Mouse (Mus musculus) MEL (cell line): ENCODE measurements at regions not wholly inside any gene's neighbourhood (a gene's known extent, or its start where the extent isn't known, plus 50 kb on each side); places are given as distances from the start of the nearest gene placed in this dataset.

Source experiments
- DNase-seq: peaks from one replicate; pipeline ENCODE4 v3.0.0; 2011; ENCODE audit warnings: low read depth, low spot score
- H3K27ac ChIP-seq: 2 replicates; pipeline ENCODE4 v1.5.1; 2012; ENCODE audit warnings: low read depth, mild to moderate bottlenecking, control low read depth, low read length, moderate library complexity; ENCODE audit not compliant: control insufficient read depth
- H3K27me3 ChIP-seq, 2 experiments: fragments of 150-350 bp in 1 of 2; sonication (generic) in 1 of 2; 2 replicates each; pipeline ENCODE4 v1.6.1; 2012; ENCODE audit warnings: low read length in 2 of 2, mild to moderate bottlenecking in 2 of 2, improper control_type of control experiment in 1 of 2, moderate library complexity in 1 of 2; ENCODE audit not compliant: insufficient read depth in 2 of 2, control insufficient read depth in 1 of 2
- H3K36me3 ChIP-seq, 2 experiments: 2 replicates each; pipeline ENCODE4 v1.6.1; 2012 to 2014; ENCODE audit warnings: low read length in 2 of 2, improper control_type of control experiment in 1 of 2, inconsistent platforms in 1 of 2, mild to moderate bottlenecking in 1 of 2; ENCODE audit not compliant: insufficient read depth in 2 of 2, control insufficient read depth in 1 of 2
- H3K4me1 ChIP-seq, 2 experiments: fragments of 150-350 bp in 1 of 2; sonication (generic) in 1 of 2; 2 replicates each; pipeline ENCODE4 v1.6.1; 2012; ENCODE audit warnings: low read length in 2 of 2, improper control_type of control experiment in 1 of 2, mild to moderate bottlenecking in 1 of 2; ENCODE audit not compliant: insufficient read depth in 2 of 2, control insufficient read depth in 1 of 2
- H3K4me3 ChIP-seq, 2 experiments: fragments of 150-350 bp in 1 of 2; sonication (generic) in 1 of 2; 2 replicates each; pipeline ENCODE4 v1.5.1; 2012; ENCODE audit warnings: low read depth in 2 of 2, low read length in 2 of 2, mild to moderate bottlenecking in 2 of 2, moderate library complexity in 2 of 2, control low read depth in 1 of 2, improper control_type of control experiment in 1 of 2; ENCODE audit not compliant: control insufficient read depth in 1 of 2, insufficient read depth in 1 of 2
- H3K79me2 ChIP-seq: 2 replicates; pipeline ENCODE4 v1.6.1; 2012; ENCODE audit warnings: mild to moderate bottlenecking, low read length, moderate library complexity; ENCODE audit not compliant: control insufficient read depth, poor library complexity, insufficient read depth
- H3K9ac ChIP-seq: 2 replicates; pipeline ENCODE4 v1.6.1; 2012; ENCODE audit warnings: low read depth, mild to moderate bottlenecking, control low read depth, low read length, moderate library complexity; ENCODE audit not compliant: control insufficient read depth, poor library complexity, severe bottlenecking
- H3K9me3 ChIP-seq: fragments of 150-350 bp; sonication (generic); replicated peaks from 2 replicates; pipeline ENCODE4 v1.6.1; 2012; ENCODE audit warnings: mild to moderate bottlenecking, low read length, improper control_type of control experiment, moderate library complexity; ENCODE audit not compliant: insufficient read depth
- BHLHE40 ChIP-seq: IDR thresholded peaks from 2 replicates; pipeline ENCODE4 v1.6.1; 2012; ENCODE audit warnings: low read depth, mild to moderate bottlenecking, inconsistent platforms, low read length, improper control_type of control experiment, borderline replicate concordance
- CTCF ChIP-seq, 3 experiments: IDR thresholded peaks in 2 of 3; conservative IDR thresholded peaks in 1 of 3; 2 replicates each; pipeline ENCODE4 v1.5.1; 2011 to 2012; ENCODE audit warnings: low read length in 3 of 3, low read depth in 2 of 3, mild to moderate bottlenecking in 2 of 3, improper control_type of control experiment in 1 of 3, inconsistent platforms in 1 of 3, mixed read lengths in 1 of 3, moderate library complexity in 1 of 3; ENCODE audit not compliant: control insufficient read depth in 1 of 3, insufficient read depth in 1 of 3, poor library complexity in 1 of 3, severe bottlenecking in 1 of 3
- EP300 ChIP-seq, 2 experiments: IDR thresholded peaks; 2 replicates each; pipeline ENCODE4 v1.6.1; 2011; ENCODE audit warnings: improper control_type of control experiment in 2 of 2, low read length in 2 of 2, low read depth in 1 of 2, mild to moderate bottlenecking in 1 of 2
- ETS1 ChIP-seq: IDR thresholded peaks from 2 replicates; pipeline ENCODE4 v1.6.1; 2012; ENCODE audit warnings: low read depth, mild to moderate bottlenecking, inconsistent platforms, low read length, improper control_type of control experiment, moderate library complexity
- GATA1 ChIP-seq: IDR thresholded peaks from 2 replicates; pipeline ENCODE4 v1.6.1; 2011; ENCODE audit warnings: low read depth, low read length, improper control_type of control experiment
- MAFK ChIP-seq: IDR thresholded peaks from 2 replicates; pipeline ENCODE4 v1.6.1; 2011; ENCODE audit warnings: low read depth, mild to moderate bottlenecking, low read length, improper control_type of control experiment, borderline replicate concordance
- MAZ ChIP-seq: IDR thresholded peaks from 2 replicates; pipeline ENCODE4 v1.6.1; 2012; ENCODE audit warnings: low read depth, mild to moderate bottlenecking, inconsistent platforms, low read length, improper control_type of control experiment
- MEF2A ChIP-seq: IDR thresholded peaks from 2 replicates; pipeline ENCODE4 v1.6.1; 2014; ENCODE audit warnings: low read depth, mild to moderate bottlenecking, inconsistent platforms, low read length, improper control_type of control experiment; ENCODE audit not compliant: poor library complexity, insufficient replicate concordance, severe bottlenecking; ENCODE audit errors: extremely low read depth
- NRF1 ChIP-seq: IDR thresholded peaks from 2 replicates; pipeline ENCODE4 v1.6.1; 2014; ENCODE audit warnings: low read depth, mild to moderate bottlenecking, inconsistent platforms, low read length, improper control_type of control experiment, moderate library complexity; ENCODE audit not compliant: poor library complexity, insufficient read depth, severe bottlenecking
- POLR2A ChIP-seq, 2 experiments: IDR thresholded peaks; 2 replicates each; pipeline ENCODE4 v1.6.1; 2011 to 2012; ENCODE audit warnings: low read length in 2 of 2, mild to moderate bottlenecking in 2 of 2, control low read depth in 1 of 2, improper control_type of control experiment in 1 of 2, low read depth in 1 of 2, moderate library complexity in 1 of 2; ENCODE audit not compliant: control insufficient read depth in 1 of 2, insufficient read depth in 1 of 2, poor library complexity in 1 of 2
- RAD21 ChIP-seq: IDR thresholded peaks from 2 replicates; pipeline ENCODE4 v1.6.1; 2011; ENCODE audit warnings: mild to moderate bottlenecking, low read depth, low read length, improper control_type of control experiment
- RCOR1 ChIP-seq: IDR thresholded peaks from 2 replicates; pipeline ENCODE4 v1.6.1; 2012; ENCODE audit warnings: low read depth, mild to moderate bottlenecking, inconsistent platforms, low read length, improper control_type of control experiment
- SIN3A ChIP-seq: IDR thresholded peaks from 2 replicates; pipeline ENCODE4 v1.6.1; 2012; ENCODE audit warnings: low read length, improper control_type of control experiment, inconsistent platforms
- SMC3 ChIP-seq: IDR thresholded peaks from 2 replicates; pipeline ENCODE4 v1.6.1; 2011; ENCODE audit warnings: low read depth, low read length, improper control_type of control experiment
- TAL1 ChIP-seq: IDR thresholded peaks from 2 replicates; pipeline ENCODE4 v1.6.1; 2012; ENCODE audit warnings: mild to moderate bottlenecking, inconsistent platforms, low read length, moderate library complexity, mixed read lengths
- TBP ChIP-seq: IDR thresholded peaks from 2 replicates; pipeline ENCODE4 v1.8.0; 2011; ENCODE audit warnings: low read depth, low read length, improper control_type of control experiment
- TCF12 ChIP-seq: IDR thresholded peaks from 2 replicates; pipeline ENCODE4 v1.6.1; 2014; ENCODE audit warnings: low read depth, mild to moderate bottlenecking, inconsistent platforms, low read length, improper control_type of control experiment, moderate library complexity
- USF2 ChIP-seq, 2 experiments: IDR thresholded peaks; 2 replicates each; pipeline ENCODE4 v1.6.1; 2011 to 2012; ENCODE audit warnings: improper control_type of control experiment in 2 of 2, low read length in 2 of 2, borderline replicate concordance in 1 of 2, inconsistent platforms in 1 of 2, low read depth in 1 of 2, mild to moderate bottlenecking in 1 of 2; ENCODE audit not compliant: insufficient read depth in 1 of 2
- ZNF384 ChIP-seq: IDR thresholded peaks from 2 replicates; pipeline ENCODE4 v1.6.1; 2012; ENCODE audit warnings: low read depth, mild to moderate bottlenecking, inconsistent platforms, low read length, improper control_type of control experiment

GRCm38 (mm10) chr11:57583636-57584277 lies 61.5 kb upstream of the Galnt10 start:
- no peaks in the 10 kb centered on the region for H3K9me3 ChIP-seq
- H3K4me3 ChIP-seq = peak overlapping the region; percentile 15 to 26; a peak in 3 of 4 replicates
- H3K27ac ChIP-seq = no peak overlapping the region
- TF ChIP-seq EP300 (IDR thresholded peaks at IDR 0.05; ENCODE audit: low read depth in 1 of 2, low read length in 2 of 2) = peak; percentile 28 to 32; a peak in 2 of 4 replicates
- no peak for TF ChIP-seq SIN3A
- no peak for TF ChIP-seq SMC3
- no peak for TF ChIP-seq MAFK
- 0 out of 2 replicates have a peak, but pooled peaks have one; percentile 27 for TF ChIP-seq BHLHE40
- TF ChIP-seq GATA1 = peak; percentile 76
- no peak for TF ChIP-seq POLR2A (IDR thresholded peaks at IDR 0.05; ENCODE audit: control insufficient read depth in 1 of 2, insufficient read depth in 1 of 2, low read depth in 1 of 2, low read length in 2 of 2, poor library complexity in 1 of 2)
- TF ChIP-seq MEF2A = no peak
- 0 out of 2 replicates have a peak, but pooled peaks have one; percentile 13 for TF ChIP-seq ETS1
- TF ChIP-seq RCOR1 = peak; percentile 55
- peak; percentile 89 for TF ChIP-seq ZNF384
- TF ChIP-seq TAL1 = no peak
- TF ChIP-seq RAD21 = no peak
- TF ChIP-seq USF2 (IDR thresholded peaks at IDR 0.05; ENCODE audit: borderline replicate concordance in 1 of 2, insufficient read depth in 1 of 2, low read depth in 1 of 2, low read length in 2 of 2) = no peak
- H3K4me1 ChIP-seq = peaks cover 5 to 11% of the 10 kb centered on the region in 2 experiments
- peaks cover 0 to 7% of the 10 kb centered on the region in 2 experiments; a peak in 2 of 4 replicates for H3K36me3 ChIP-seq
- H3K27me3 ChIP-seq = no peaks in the 10 kb centered on the region
- DNase-seq = peak; percentile 66
- H3K9ac ChIP-seq = peak overlapping the region; percentile 8; the same call in 1 of the 2 replicates
- no peaks in the 10 kb centered on the region for H3K79me2 ChIP-seq

DNA sequence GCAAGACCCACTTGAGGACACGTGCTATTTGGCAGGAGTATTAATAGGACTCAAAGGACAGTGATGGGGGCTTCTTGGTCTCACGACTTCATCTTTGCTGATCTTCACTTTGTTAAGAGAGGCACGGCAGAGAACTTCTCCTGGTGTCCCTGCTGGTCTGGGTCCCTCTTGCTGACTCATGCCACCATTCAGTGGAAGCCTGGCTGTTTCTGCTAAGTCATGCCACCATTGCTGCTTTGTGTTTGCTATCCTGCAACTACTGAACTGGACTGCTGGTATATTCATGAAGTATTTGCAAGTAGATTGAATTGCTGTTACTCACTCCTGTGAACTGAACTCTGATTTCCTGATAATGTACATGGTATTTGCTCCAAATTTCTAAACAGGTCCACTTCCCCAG lies 59.6 kb upstream of the Galnt10 start:
- Histone ChIP-seq H3K4me1 (peaks cover 5 to 11% of the 10 kb centered on the region in 2 experiments), H3K9ac (no peak overlapping the region), H3K36me3 (peaks cover 0 to 7% of the 10 kb centered on the region in 2 experiments; a peak in 2 of 4 replicates), H3K79me2 (no peaks in the 10 kb centered on the region), H3K27ac (no peak overlapping the region), H3K4me3 (no peak overlapping the region), H3K9me3 (no peaks in the 10 kb centered on the region), H3K27me3 (no peaks in the 10 kb centered on the region)
- peak; percentile 47 for DNase-seq
- TF ChIP-seq CTCF (IDR thresholded peaks at IDR 0.05 in 2 of 3, conservative IDR thresholded peaks at IDR 0.05 in 1 of 3; ENCODE audit: control insufficient read depth in 1 of 3, insufficient read depth in 1 of 3, low read depth in 2 of 3, low read length in 3 of 3, poor library complexity in 1 of 3, severe bottlenecking in 1 of 3) = no peak
- TF ChIP-seq TBP = no peak
- no peak for TF ChIP-seq TCF12
- no peak for TF ChIP-seq MAZ
- no peak for TF ChIP-seq NRF1
